Mouse (Mus musculus) heart, embryonic 15.5 days (tissue): ENCODE measurements around the gene 1700016D06Rik. TPM values are rescaled to one million over a fixed set of nuclear protein-coding genes. Genes with fewer than 3 reads are reported as not detected.
A peak's percentile ranks its signal among the peaks of the same experiment; 100 is the strongest.
"Not testable (repeated sequence)": the region's sequence is repeated elsewhere in the genome, so short reads cannot be mapped to it uniquely, and the experiment has no call there.

ENCODE experiments used
- ATAC-seq: fragments of 200-750 bp; cut with Nextera tagmentation; replicated peaks from 2 replicates; pipeline ENCODE4 v1.8.0; 2017; ENCODE audit warnings: low read depth, moderate TSS enrichment; ENCODE audit not compliant: insufficient number of reproducible peaks, insufficient read depth, low FRiP score
- H3K27ac ChIP-seq: fragments of 300-500 bp; sonication (generic); 2 replicates; pipeline ENCODE4 v1.5.1; 2015; ENCODE audit warnings: mild to moderate bottlenecking, inconsistent platforms
- H3K27me3 ChIP-seq: fragments of 300-500 bp; sonication (generic); 2 replicates; pipeline ENCODE4 v1.6.1; 2015; ENCODE audit warnings: inconsistent platforms
- H3K36me3 ChIP-seq: fragments of 300-500 bp; sonication (generic); 2 replicates; pipeline ENCODE4 v1.6.1; 2015; ENCODE audit warnings: mild to moderate bottlenecking, inconsistent platforms
- H3K4me1 ChIP-seq: fragments of 300-500 bp; sonication (generic); replicated peaks from 2 replicates; pipeline ENCODE4 v1.6.1; 2015; ENCODE audit warnings: inconsistent platforms
- H3K4me2 ChIP-seq: fragments of 300-500 bp; sonication (generic); 2 replicates; pipeline ENCODE4 v1.6.1; 2015; ENCODE audit warnings: inconsistent platforms, mild to moderate bottlenecking, moderate library complexity
- H3K4me3 ChIP-seq: fragments of 300-500 bp; sonication (generic); 2 replicates; pipeline ENCODE4 v1.5.1; 2015; ENCODE audit warnings: mild to moderate bottlenecking, inconsistent platforms
- H3K9ac ChIP-seq: fragments of 300-500 bp; sonication (generic); 2 replicates; pipeline ENCODE4 v1.6.1; 2015; ENCODE audit warnings: mild to moderate bottlenecking, inconsistent platforms
- H3K9me3 ChIP-seq: fragments of 300-500 bp; sonication (generic); replicated peaks from 2 replicates; pipeline ENCODE4 v1.6.1; 2016; ENCODE audit warnings: inconsistent platforms
- WGBS: fragments of 180-500 bp; shearing (Covaris S2); methylation state at CpG from one replicate; pipeline ENCODE4 v1.1.7; 2015; ENCODE audit warnings: mixed read lengths; 5-methylcytosine and 5-hydroxymethylcytosine counted together
- polyA plus RNA-seq: library from polyadenylated mRNA; unstranded; fragments of >200 nt; fragmentation: Nextera tagmentation; extraction: Ambion mirVana; gene quantifications from 2 replicates; pipeline ENCODE4 v1.2.1, GENCODE M21; 2015

The 1700016D06Rik gene
- polyA plus RNA-seq, 1 experiment from 2014 or later = not detected

- Histone ChIP-seq H3K9me3 (no peaks in the 10 kb centered on the region), H3K9ac (no peak overlapping the region), H3K4me2 (no peak overlapping the region), H3K4me3 (no peak overlapping the region), H3K27ac (no peak overlapping the region), H3K4me1 (no peaks in the 10 kb centered on the region), H3K27me3 (no peaks in the 10 kb centered on the region; the same call in 1 of the 2 replicates), H3K36me3 (no peaks in the 10 kb centered on the region)
- 83% methylated on average over 7 of the region's 7 CpGs for WGBS
- ATAC-seq = no peak
These were observed 16.3 kb downstream of the 1700016D06Rik start for GRCm38 (mm10) chr8:11684558-11684957.

- Histone ChIP-seq H3K27me3 (no peaks in the 10 kb centered on the region), H3K27ac (no peak overlapping the region), H3K36me3 (no peaks in the 10 kb centered on the region), H3K9ac (no peak overlapping the region), H3K4me3 (no peak overlapping the region), H3K4me2 (no peak overlapping the region), H3K9me3 (no peaks in the 10 kb centered on the region), H3K4me1 (no peaks in the 10 kb centered on the region)
- WGBS = 68% methylated on average over 2 of the region's 2 CpGs
- ATAC-seq = no peak
These were observed 32.6 kb downstream of the 1700016D06Rik start for GRCm38 (mm10) chr8:11668308-11668707.

GRCm38 (mm10) chr8:11666023-11666716 lies 34.7 kb downstream of the 1700016D06Rik start:
- not testable (repeated sequence) for ATAC-seq, H3K9ac ChIP-seq
- 72% methylated on average over 20 of the region's 20 CpGs for WGBS

DNA sequence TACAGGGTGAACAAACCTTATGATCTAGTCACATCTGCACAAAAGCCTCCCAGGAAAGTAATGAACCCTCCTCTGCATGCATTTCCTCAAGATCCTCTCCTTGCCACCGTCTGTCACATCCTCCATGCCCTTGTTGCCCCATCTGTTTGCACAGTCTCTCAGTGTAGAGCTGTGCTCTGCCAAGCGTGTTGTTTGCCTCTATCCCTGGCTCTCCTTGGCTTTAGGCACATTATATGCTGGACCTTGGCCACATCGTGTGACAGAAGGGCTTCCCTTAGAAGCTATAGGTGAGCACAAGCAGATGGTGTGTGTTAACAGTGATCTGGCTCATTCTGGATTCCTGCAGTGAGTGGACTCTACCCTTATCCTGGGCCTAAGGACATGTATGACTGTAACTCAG lies 38.9 kb downstream of the 1700016D06Rik start:
- H3K27ac ChIP-seq = no peak overlapping the region
- H3K4me2 ChIP-seq = no peak overlapping the region
- no peak overlapping the region for H3K9ac ChIP-seq
- no peak overlapping the region for H3K4me3 ChIP-seq
- H3K27me3 ChIP-seq = no peaks in the 10 kb centered on the region
- ATAC-seq = no peak
- H3K4me1 ChIP-seq = no peaks in the 10 kb centered on the region
- H3K36me3 ChIP-seq = no peaks in the 10 kb centered on the region
- 76% methylated on average over 3 of the region's 3 CpGs for whole genome bisulfite sequencing
- H3K9me3 ChIP-seq = no peaks in the 10 kb centered on the region

More at GRCm38 (mm10) chr8:11666023-11666716, 34.7 kb downstream of the 1700016D06Rik start:
- not testable (repeated sequence) for H3K27ac ChIP-seq, H3K4me3 ChIP-seq, H3K9me3 ChIP-seq, H3K36me3 ChIP-seq, H3K4me2 ChIP-seq, H3K27me3 ChIP-seq, H3K4me1 ChIP-seq

- ATAC-seq = no peak
- H3K9ac ChIP-seq = no peak overlapping the region
- 87% methylated on average over 5 of the region's 5 CpGs for WGBS
- H3K27me3 ChIP-seq = no peaks in the 10 kb centered on the region
- no peaks in the 10 kb centered on the region for H3K9me3 ChIP-seq
- H3K4me3 ChIP-seq = no peak overlapping the region
- H3K27ac ChIP-seq = no peak overlapping the region
- no peak overlapping the region for H3K4me2 ChIP-seq
- no peaks in the 10 kb centered on the region for H3K36me3 ChIP-seq
- no peaks in the 10 kb centered on the region for H3K4me1 ChIP-seq
These were observed 50.8 kb downstream of the 1700016D06Rik start for GRCm38 (mm10) chr8:11650021-11650420.

DNA sequence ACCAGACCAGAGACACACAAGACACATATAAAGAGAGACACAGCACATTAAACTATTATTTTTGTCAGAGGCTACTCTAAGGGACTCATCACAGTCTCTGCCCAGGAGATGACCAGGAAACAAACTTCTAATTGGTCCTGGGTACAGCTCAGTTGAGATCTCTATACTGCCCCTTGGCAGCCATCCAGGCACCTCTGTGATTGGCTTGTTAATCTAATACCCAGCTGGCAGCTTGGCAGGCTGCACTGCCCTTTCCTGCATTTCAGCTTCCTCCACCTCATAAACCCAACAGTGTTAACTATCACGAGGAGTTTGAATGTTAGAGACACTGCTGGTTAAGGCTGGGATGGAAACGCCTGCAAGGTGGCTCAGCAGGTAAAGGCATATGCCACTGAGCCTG lies 57.7 kb downstream of the 1700016D06Rik start:
- Histone ChIP-seq H3K36me3 (no peaks in the 10 kb centered on the region), H3K9me3 (no peaks in the 10 kb centered on the region), H3K4me3 (no peak overlapping the region), H3K4me1 (0 out of 2 replicates have a peak, but pooled peaks cover 3% of the 10 kb centered on the region), H3K9ac (no peak overlapping the region), H3K27ac (no peak overlapping the region), H3K4me2 (no peak overlapping the region), H3K27me3 (no peaks in the 10 kb centered on the region)
- no peak for ATAC-seq
- WGBS = 73% methylated on average over 2 of the region's 2 CpGs

- 50% methylated on average over 2 of the region's 2 CpGs for WGBS
- H3K4me1 ChIP-seq = peaks cover 11% of the 10 kb centered on the region
These were observed 60.3 kb downstream of the 1700016D06Rik start for GRCm38 (mm10) chr8:11640606-11641005.

GRCm38 (mm10) chr8:11637531-11637930 lies 63.3 kb downstream of the 1700016D06Rik start:
- Histone ChIP-seq H3K9ac (no peak overlapping the region), H3K27ac (no peak overlapping the region), H3K27me3 (no peaks in the 10 kb centered on the region), H3K4me2 (no peak overlapping the region), H3K9me3 (no peaks in the 10 kb centered on the region), H3K4me1 (peaks cover 26% of the 10 kb centered on the region), H3K36me3 (no peaks in the 10 kb centered on the region), H3K4me3 (no peak overlapping the region)
- 90% methylated on average over 7 of the region's 7 CpGs for WGBS
- ATAC-seq = no peak

More at GRCm38 (mm10) chr8:11640606-11641005, 60.3 kb downstream of the 1700016D06Rik start:
- H3K9ac ChIP-seq = no peak overlapping the region
- H3K4me3 ChIP-seq = no peak overlapping the region
- no peaks in the 10 kb centered on the region for H3K27me3 ChIP-seq
- no peaks in the 10 kb centered on the region for H3K36me3 ChIP-seq
- no peak overlapping the region for H3K27ac ChIP-seq
- no peak for ATAC-seq
- H3K9me3 ChIP-seq = no peaks in the 10 kb centered on the region
- no peak overlapping the region for H3K4me2 ChIP-seq

GRCm38 (mm10) chr8:11636324-11637057 lies 64.4 kb downstream of the 1700016D06Rik start:
- Histone ChIP-seq H3K9ac (peak overlapping the region; percentile 16), H3K4me2 (peak overlapping the region; percentile 88), H3K27me3 (no peaks in the 10 kb centered on the region), H3K4me3 (peak overlapping the region; percentile 88), H3K27ac (peak overlapping the region; percentile 99), H3K36me3 (peaks cover 5% of the 10 kb centered on the region), H3K9me3 (no peaks in the 10 kb centered on the region), H3K4me1 (peaks cover 34% of the 10 kb centered on the region)
- ATAC-seq = peak; percentile 61
- WGBS = 4% methylated on average over 30 of the region's 30 CpGs

DNA sequence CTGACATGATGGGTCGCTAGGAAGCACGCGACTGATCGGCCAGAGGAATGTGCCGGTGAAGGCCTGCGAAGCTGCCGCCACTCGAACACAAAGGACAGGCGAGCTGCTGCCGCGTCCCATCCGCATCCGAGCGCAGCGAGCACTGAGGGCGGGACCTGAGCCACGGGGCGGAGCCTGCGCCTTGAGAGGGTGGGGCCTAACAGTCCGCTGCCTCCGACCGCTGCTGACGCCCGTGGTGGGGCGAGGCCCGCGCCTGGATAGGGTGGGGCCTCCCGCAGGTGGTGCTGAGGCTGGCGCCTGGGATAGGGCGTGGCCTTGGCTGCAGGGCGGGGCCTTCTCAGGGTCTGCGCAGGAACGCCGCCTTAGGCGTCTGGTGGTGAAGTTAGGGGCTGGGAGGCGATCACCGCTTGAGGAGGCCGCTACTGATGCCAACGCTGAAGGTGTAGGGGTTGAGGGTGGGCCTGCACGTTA lies 65.2 kb downstream of the 1700016D06Rik start, which contains the start of gene Ankrd10:
Gene Ankrd10 (minus strand): TSS at position 147 of the 471 bp plus-strand sequence.
- under 1% methylated on average over 40 of the region's 40 CpGs for WGBS

DNA sequence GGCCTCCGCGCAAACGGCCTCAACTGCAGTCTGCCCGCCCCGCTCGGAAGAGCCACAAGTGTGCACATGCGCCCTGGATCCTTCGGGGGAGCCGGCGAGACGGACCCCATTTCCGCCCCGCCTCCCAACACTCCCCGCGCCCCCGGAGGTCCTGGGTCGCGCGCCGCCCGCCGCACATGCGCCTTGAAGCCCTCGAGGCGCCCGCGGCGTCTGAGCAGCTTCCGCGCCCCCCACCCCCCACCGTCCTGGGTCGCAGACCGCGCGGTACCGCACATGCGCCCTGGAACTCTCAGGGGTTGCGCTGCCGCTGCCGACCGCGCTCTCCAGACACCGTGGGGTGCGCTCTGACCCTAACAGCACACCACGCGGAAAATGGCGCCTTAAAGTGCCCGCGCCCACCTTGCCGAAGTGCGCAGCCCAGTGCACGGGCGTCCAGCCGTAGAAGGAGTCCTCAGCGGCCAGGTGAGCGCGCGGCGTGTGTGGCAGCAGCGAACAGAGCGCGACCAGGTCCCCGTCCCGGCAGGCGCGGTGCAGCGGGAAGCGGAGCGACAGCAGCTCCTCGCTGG lies 65.8 kb downstream of the 1700016D06Rik start:
- H3K36me3 ChIP-seq = peaks cover 19% of the 10 kb centered on the region
- WGBS = under 1% methylated on average over 70 of the region's 70 CpGs
- H3K27me3 ChIP-seq = no peaks in the 10 kb centered on the region
- no peaks in the 10 kb centered on the region for H3K9me3 ChIP-seq
- peak overlapping the region; percentile 99 for H3K27ac ChIP-seq
- H3K4me1 ChIP-seq = peaks cover 42% of the 10 kb centered on the region
- peak overlapping the region; percentile 88 for H3K4me2 ChIP-seq
- peak; percentile 79 for ATAC-seq
- H3K9ac ChIP-seq = peak overlapping the region; percentile 89
- H3K4me3 ChIP-seq = peak overlapping the region; percentile 88

More for the DNA sequence above, 65.2 kb downstream of the 1700016D06Rik start, which contains the start of gene Ankrd10:
- Histone ChIP-seq H3K36me3 (peaks cover 13% of the 10 kb centered on the region), H3K4me2 (peak within 1 kb of the TSS; percentile 88), H3K9me3 (no peaks in the 10 kb centered on the region), H3K27ac (peak within 1 kb of the TSS; percentile 99), H3K4me1 (peaks cover 41% of the 10 kb centered on the region), H3K9ac (peak within 1 kb of the TSS; percentile 89), H3K4me3 (peak within 1 kb of the TSS; percentile 88), H3K27me3 (no peaks in the 10 kb centered on the region)
- peak; percentile 95 for ATAC-seq
